12 mouse cellular contexts compared by ENCODE assay signal in the genomic region with DNA sequence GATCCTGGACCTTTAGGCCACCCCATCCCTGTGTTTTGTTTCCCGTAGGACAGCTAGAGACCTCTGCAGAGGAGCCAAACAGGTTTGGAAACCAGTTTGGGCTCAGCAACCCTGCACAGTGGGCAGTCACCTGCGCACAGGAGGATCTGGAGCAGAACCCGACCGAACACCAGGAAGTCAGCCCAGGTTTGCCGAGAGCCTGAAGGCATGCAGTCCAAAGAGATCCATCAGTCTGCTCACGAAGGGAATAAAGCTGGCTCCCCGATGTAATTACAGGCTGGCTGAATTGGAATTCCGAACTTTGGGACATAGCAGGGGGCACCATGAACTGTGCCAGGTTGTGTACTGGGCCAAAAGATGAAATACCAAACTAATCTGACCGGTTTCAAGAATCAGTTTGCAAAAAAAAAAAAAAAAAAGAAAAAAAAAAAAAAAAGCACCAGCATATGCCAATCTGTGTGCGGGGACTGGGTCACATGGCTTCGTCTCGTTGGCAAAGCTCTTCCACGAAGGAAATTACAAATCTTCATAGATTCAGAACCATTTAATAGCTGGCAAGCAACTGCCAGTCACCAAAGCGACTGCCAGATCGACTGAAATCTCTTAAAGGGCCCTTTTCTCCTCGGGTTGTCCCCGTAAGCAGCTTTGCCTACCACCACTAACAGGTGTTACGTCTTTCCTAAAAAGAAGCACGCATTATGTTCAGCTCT.
DNase-seq lines count a peak whose midpoint lies in the region; TF ChIP-seq lines count a peak whose summit lies in the region.
"Had no signal": no experiment of that assay in that cellular context is flagged by ENCODE, and none has a peak within 500 bp of the region (broad histone marks: within the 10 kb centered on the region; RNA-seq: fewer than 3 reads in every experiment).

No protein-coding gene starts in this region.

- no peak for TF ChIP-seq CTCF in left cerebral cortex, adult 2 months (IDR thresholded peaks at IDR 0.05)

- intact Hi-C loops in left cerebral cortex, adult 2 months (cut with DNase I), result no loop called here

- DNase-seq in testis, postnatal 14 days (ENCODE audit: low spot score), result peak; percentile 12
- DNase-seq in testis, postnatal 10 days (ENCODE audit: low spot score), result no peak
- peak; percentile 66 for DNase-seq in cerebellum, adult 8-10 months
- DNase-seq in kidney, adult 8-10 months, result peak; percentile 9 to 26
- peak; percentile 59 to 62 for DNase-seq in urinary bladder, postnatal 36 days (ENCODE audit: low spot score in 2 of 2)
- no peak for DNase-seq in left cerebral cortex, adult 8-10 months (ENCODE audit: low spot score in 2 of 2)
- no peak for DNase-seq in left cerebral cortex, adult 2 months (ENCODE audit: extremely low spot score in 1 of 2, low spot score in 2 of 2)
- DNase-seq: lung, postnatal 14 days; thymus, postnatal 25 days had no signal

- H3K4me3 ChIP-seq in left cerebral cortex, adult 2 months, result no peak overlapping the region
- H3K4me3 ChIP-seq: embryonic facial prominence, embryonic 15.5 days; liver, embryonic 12.5 days; midbrain, embryonic 12.5 days had no signal

- H3K27ac ChIP-seq in left cerebral cortex, adult 2 months, result no peak overlapping the region
- H3K27ac ChIP-seq: embryonic facial prominence, embryonic 15.5 days; liver, embryonic 12.5 days; midbrain, embryonic 12.5 days had no signal

Comparison
In these comparisons a context has a peak if more than half of its experiments do, and no peak if none do; other contexts are left out.
1. DNase-seq: peak in testis, postnatal 14 days (single experiment), cerebellum, adult 8-10 months (single experiment), kidney, adult 8-10 months (2 of 2) and urinary bladder, postnatal 36 days (2 of 2); none in testis, postnatal 10 days (single experiment), left cerebral cortex, adult 8-10 months (0 of 2) and left cerebral cortex, adult 2 months (0 of 2).